Mouse (Mus musculus): ENCODE measurements around the gene Tmem266.
A peak's percentile ranks its signal among the peaks of the same experiment; 100 is the strongest.

Tmem266 gene

GRCm38 (mm10) chr9:55326515-55327233 is at the start of gene Tmem266, which contains the start of gene Nrg4:
Gene Tmem266 (plus strand): TSS chr9:55326913.
Gene Nrg4 (minus strand): TSS chr9:55326844.
- DNase-seq (ENCODE audit: low spot score) = peak; percentile 64

GRCm38 (mm10) chr9:55277562-55277961 is 49.2 kb upstream of the Tmem266 start:
- DNase-seq (ENCODE audit: low spot score) = no peak

GRCm38 (mm10) chr9:55279114-55279825 is 47.4 kb upstream of the Tmem266 start:
- no peak for DNase-seq (ENCODE audit: low spot score)

- peak; percentile 33 for DNase-seq (ENCODE audit: low spot score)
Measured at GRCm38 (mm10) chr9:55283516-55283915, 43.2 kb upstream of the Tmem266 start.

GRCm38 (mm10) chr9:55285197-55285596 is 41.5 kb upstream of the Tmem266 start:
- DNase-seq (ENCODE audit: low spot score) = no peak

DNA sequence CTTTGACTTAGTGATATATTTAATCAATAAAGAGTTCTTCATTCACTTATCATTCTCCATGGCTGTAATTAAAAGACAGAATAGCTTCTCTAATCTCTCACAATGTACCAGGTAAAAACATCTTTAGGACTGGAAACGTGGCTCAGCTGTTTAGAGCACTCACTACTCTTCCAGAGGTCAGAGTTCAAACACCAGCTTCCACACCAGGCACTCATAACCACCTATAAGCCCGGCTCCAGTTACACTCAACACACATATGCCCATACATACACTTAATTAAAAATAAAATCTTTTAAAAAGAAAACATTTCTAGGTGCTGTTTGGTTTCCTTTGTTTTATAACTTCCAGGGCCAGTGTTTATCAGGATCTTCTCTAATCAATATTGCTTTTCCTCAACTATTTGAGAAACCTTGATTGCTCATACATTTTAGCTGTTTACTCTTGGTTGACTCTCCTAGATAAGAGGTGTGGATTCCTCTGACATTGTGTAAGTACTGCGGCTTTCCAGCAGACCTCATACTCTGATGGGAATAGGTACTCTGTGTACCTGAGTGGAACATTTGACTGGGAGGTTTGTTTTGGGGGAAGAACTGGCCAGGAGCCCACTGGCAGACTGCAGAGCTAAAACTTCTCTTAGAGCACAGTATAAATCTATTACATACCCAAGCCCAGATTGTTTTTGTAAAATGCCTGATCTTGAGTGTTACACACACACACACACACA is 37.1 kb upstream of the Tmem266 start:
- DNase-seq (ENCODE audit: low spot score) = no peak

GRCm38 (mm10) chr9:55291966-55292365 is 34.7 kb upstream of the Tmem266 start:
- no peak for DNase-seq (ENCODE audit: low spot score)

DNA sequence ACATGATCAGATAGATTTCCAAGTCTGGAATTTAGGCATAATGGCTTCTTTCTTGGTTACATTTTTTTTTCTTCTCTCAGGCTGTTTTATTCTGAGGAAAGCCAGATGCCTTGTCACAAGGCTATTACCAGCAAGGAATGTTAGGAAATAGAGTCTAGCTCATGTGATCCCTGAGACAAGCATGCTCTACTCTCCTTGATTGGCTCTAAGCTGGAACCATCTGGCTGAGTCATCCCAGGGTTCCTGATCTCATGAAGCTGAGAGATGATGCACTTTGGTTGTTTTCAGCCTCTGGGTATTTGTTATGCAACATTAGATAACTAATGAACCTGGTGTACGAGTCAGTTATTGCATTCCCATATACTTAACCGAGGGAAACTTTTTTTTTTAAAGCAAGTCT is 30.5 kb upstream of the Tmem266 start:
- no peak for DNase-seq (ENCODE audit: low spot score)

DNA sequence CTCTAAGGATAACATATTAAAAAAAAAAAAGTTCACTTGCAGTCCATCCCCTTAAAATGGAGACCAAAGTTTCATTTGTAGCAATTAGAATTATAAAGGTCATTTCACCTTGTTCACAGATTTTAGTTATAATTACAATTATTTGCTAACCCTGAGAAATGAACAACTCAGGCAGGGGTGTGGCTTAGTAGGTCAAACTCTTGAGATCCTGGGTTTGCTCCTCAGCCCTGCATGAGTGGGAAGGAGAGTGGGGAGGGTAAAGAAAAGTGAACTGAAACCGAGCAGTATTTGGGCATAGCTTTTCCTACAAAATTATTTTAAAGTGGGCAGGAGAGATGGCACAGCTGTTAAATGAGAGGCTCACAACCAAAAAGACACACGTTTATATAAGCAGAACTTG is 19.6 kb upstream of the Tmem266 start:
- DNase-seq (ENCODE audit: low spot score) = no peak

DNA sequence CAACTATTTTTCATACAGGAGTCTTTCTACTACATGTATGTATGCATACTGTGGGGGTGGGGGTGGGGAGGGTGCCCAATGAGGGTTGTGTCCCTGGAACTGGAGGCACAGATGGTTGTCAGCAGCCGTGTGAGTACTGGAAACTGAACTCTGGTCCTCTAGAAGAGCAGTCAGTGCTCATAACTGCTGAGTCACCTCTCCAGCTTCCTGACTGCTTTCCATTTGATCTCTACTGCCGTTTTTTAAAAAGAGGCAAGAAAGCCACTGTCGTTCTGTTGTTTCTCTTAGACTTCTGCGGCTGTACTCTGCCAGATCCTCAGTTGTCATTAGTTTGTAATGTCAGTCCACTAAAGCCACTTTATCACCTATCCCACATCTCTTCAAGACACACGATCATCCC is 19.2 kb upstream of the Tmem266 start:
- no peak for DNase-seq (ENCODE audit: low spot score)

GRCm38 (mm10) chr9:55308455-55308854 is 18.3 kb upstream of the Tmem266 start:
- no peak for DNase-seq (ENCODE audit: low spot score)

DNA sequence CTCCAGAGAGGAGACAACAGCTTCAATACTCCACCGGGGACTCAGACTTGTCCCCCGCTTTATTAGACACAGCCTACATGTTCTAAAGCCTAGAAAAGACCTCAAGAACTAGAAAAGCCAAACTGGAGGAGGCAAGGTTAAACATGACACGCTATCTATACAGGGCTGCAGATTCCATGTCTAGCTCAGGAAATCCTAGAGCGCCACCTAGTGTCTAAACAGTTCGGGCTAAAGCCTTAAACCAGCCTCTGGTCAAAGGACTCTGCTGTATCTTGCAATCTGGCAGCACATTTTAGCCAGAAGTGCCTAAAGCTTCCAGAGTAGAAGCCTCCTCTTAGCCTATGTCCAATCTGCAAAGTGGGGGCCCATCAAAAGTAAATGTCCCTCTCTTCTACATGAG is 15.2 kb upstream of the Tmem266 start:
- peak; percentile 34 for DNase-seq (ENCODE audit: low spot score)

DNA sequence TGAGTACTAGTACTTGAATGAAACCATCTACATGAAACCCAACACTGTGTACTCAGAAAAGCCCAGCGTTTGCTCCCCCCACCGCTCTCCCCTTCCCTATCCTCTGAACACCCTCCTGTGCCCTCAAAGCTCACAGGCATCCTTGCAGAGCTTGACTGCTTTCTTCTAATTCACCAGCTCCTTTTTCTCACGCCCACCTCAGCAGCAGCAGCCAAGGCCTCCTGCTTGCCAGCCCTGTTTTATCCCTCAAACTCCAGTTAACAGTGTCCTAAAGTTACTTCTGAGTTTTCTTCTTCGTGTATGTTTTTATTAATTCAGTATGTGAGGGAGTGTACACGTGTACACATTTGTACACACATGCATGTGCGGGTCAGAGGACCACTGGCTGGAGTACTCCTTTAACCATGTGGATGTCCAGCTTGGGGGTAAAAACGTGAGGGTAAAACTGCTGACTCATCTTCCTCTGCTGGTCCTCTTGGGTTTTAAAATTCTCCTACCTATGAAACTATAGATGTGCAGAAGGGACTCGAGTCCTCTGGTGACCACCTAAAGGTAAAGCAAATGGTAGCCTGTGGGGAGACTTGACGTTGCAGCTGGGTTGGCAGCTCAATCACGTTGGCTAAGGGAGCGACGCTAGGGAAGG is 13.0 kb upstream of the Tmem266 start:
- no peak for DNase-seq (ENCODE audit: low spot score)

- DNase-seq (ENCODE audit: low spot score) = no peak
Measured at GRCm38 (mm10) chr9:55322641-55323040, 4.1 kb upstream of the Tmem266 start.

- no peak for DNase-seq (ENCODE audit: low spot score)
Measured at GRCm38 (mm10) chr9:55324085-55324484, 2.6 kb upstream of the Tmem266 start.

DNA sequence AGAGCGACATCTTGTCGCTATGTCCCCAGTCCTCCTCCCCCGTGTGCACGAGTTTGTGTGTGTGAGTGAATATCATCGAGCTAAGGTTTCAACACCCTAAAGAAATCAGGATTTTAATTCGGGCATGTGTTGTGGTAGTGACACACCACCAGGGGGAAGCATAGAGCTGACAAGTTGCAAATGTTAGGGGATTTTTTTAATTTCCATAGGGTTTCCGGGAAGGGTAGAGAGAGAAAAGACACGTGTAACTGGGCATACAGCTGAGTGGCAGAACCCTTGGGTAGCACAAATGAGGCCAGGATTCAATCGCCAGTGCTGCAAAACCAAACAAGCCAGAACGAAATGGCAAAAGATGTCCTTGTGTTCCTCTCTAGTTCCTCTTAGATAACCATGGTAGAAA is 2.2 kb upstream of the Tmem266 start:
- DNase-seq (ENCODE audit: low spot score) = no peak

DNA sequence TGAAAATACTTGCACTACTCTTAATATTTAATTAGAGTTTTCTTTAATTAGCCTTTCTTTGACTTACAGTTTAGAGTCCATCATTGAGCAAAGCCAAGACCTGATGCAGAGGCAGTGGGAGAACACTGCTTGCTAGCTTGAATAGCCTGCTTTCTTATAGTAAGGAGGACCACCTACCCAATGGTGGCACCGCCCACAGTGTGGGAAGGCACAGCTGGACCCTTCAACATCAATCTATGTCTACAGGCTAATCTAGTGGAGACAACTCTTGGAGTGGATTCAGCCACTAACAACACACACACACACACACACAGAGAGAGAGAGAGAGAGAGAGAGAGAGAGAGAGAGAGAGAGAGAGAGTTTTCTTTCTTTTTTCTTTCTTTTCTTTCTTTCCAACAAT is 1.7 kb upstream of the Tmem266 start:
- no peak for DNase-seq (ENCODE audit: low spot score)

- no peak for DNase-seq (ENCODE audit: low spot score)
Measured at GRCm38 (mm10) chr9:55325564-55326514, 874 bp upstream of the Tmem266 start.

DNA sequence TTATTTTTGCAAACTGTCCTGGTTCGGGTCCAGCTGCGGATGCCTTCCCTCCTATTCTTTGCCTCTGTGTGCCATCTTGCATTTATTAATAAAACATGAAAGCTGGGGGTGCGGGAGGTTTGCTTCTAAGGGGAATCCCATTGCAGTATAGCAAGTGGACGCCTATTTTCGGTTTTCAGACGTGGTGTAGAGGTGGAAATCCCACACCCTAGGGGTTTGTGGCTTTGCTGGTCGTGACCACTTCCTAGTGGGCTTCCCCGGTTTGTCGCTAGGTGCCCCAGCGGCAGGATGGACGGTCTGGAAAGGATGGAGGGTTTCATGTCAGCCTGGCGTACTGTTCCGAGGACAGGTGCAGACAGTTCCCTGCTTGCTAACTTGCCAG is 512 bp downstream of the Tmem266 start:
- DNase-seq (ENCODE audit: low spot score) = no peak

- no peak for DNase-seq (ENCODE audit: low spot score)
Measured at GRCm38 (mm10) chr9:55328151-55328918, 1.6 kb downstream of the Tmem266 start.

DNA sequence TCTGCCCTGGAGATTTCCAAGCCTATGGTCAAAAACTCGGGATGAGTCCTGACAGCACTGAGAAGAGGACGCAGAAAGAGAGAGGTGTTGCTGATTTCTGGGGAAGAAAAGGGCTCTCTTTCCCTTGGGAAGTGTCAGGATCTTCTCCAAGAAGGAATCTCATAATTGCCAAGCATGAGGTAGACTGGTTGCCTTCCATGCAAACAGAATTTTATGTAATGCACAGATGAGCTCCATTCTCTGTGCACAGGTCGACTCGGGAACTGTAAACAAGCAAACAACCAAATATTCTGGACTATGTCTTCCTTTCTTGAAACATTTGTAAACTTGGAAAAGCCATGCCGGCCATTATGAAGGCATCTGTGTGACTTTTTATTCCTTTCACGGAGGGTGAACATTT is 2.7 kb downstream of the Tmem266 start:
- no peak for DNase-seq (ENCODE audit: low spot score)
